Mouse (Mus musculus) cerebral cortex, adult 2 months (tissue): ENCODE measurements around the gene Ctrc.

ENCODE experiments used
- WGBS: fragments of 180-500 bp; shearing (Covaris S2); methylation state at CpG from one replicate; pipeline ENCODE4 v1.1.7; 2018; 5-methylcytosine and 5-hydroxymethylcytosine counted together

Ctrc gene

DNA sequence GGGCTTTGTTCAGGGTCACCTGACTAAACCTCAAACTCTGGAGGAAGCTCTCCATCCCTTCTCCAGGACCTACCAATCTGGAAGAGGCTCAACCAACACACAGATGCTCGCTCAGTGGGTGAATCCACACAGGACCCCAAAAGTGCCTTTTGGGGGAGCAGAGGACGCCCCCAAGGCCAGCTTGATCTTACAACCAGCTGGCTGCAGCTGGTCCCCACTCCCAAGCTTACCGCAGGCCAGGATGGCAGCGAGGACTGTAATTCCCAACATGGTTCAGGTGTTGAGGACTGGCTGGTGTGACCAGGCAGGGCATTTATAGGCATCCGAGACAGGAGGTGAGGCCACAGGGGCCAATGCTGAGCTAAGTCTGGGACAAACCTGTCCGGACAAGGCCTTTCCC, at the start of gene Ctrc:
TSS of gene Ctrc (minus strand) at position 361 of the 400 bp plus-strand sequence.
- 92% methylated on average over 6 of the region's 6 CpGs for WGBS

DNA sequence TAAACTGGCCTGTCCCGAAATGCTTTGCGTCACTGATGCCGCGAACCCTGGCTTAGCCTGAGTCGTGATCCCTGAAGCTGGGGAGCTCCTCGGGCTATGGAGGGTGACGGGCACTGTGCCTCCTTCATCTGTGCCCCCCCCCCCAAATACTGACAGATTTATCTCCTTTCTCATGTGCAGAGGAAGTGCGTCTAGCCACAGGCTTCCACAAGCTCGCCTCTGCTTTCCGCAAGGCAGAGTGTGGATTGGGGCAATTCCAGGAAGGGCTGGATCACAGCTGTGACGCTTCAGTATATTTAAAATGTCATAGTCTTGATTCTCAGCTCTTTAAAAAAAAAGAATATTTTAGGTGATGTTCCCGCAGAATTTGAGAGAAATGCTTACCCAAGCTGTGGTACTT, 49.6 kb upstream of the Ctrc start:
- WGBS: 64% methylated on average over 12 of the region's 12 CpGs

DNA sequence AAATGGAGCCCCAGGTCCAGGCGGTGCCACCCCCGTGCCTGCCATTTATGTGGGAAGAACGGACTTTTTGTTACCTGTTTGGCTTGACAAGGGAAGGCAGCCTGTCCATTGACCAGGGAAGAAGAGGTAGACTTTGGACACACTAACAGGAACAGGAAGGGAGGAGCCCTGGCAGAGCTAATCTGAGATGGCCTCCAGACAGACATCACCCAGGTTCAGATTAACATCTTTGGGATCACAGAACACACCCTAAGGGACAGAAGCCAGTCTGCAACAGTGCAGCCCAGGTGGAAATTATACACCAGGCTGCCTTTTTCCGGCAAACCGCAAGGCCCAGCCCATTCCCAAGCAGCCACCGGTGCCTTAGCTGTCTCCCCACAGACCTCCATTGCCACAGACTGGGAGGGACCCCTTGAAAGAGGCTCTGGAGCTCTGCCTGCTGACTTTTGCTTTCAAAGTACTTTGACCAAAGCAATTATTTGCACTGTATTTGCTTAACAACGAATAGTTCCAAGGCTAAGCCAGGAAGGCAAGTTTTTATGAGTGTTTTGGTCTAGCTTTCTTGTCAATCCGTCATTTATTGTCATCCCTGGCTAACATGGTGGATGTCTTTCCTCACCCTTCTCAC, 47.1 kb upstream of the Ctrc start:
- WGBS: 85% methylated on average over 8 of the region's 8 CpGs

DNA sequence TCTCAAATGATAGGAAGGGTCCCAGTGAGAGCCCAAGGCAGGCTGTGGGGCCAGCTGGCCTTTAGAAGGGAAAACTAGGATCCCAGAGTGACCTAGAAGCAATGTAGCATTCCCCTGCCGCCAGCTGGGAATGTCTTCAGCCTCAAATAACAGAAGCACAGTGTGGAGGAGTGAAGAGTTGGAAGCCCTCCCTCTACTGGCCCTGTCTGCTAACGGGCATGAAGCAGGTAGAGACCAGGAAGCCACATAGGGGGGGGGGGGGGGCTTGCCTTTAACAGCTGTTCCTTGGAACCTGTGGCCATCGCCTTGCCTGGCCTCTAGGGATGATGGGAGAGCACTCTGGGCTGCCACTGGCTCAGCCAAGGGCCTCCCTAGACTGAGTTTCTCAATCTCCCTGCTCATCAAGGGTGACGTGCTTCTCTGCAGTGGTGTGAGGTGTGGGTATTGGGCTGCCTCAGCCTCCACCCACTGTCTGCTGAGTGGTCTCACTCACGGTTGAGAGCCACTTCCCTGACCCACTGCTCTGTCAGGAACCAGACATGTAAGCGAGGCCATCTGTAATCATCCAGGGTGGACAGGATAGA, 40.3 kb upstream of the Ctrc start:
- WGBS: 48% methylated on average over 6 of the region's 6 CpGs

DNA sequence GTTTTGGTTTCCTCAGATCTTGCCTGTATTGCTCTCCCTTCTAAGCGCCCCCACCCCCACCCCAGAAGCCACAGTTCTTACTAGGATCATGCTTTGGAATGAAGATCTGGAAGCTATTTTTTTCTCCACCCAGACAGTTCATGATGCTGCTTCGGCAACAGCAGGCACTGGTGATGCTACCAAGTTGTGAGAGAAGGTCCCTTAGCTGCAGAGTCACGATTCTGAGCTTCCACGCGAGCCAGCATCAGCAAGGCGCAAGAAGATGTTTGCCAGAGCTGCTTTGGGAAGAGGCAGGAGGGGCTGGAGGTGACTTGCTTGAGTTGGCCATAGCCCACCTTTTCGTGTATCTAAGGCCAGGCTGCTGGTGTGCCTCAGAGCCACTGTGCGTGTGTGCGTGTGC, 39.3 kb upstream of the Ctrc start:
- 54% methylated on average over 9 of the region's 9 CpGs for WGBS

DNA sequence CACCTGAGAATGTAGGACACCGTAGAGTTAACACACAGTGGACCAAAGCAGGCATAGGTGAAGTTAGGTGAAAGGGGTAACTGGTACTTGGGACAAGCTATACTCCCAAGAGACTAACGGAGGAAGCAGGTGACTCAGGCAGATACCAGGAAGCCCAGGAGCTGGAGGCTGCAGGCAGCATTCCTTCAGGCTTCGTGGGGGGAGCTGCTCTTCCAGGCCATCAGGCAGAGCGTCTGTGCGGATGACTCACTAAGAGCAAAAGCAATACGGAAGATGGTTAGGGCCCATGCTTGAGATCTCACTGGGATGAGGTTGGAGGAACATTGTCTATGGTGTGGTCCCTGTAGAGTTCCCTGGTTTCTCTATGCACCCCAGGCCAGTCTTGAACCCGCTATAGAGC, 36.7 kb upstream of the Ctrc start:
- 66% methylated on average over 7 of the region's 7 CpGs for WGBS

DNA sequence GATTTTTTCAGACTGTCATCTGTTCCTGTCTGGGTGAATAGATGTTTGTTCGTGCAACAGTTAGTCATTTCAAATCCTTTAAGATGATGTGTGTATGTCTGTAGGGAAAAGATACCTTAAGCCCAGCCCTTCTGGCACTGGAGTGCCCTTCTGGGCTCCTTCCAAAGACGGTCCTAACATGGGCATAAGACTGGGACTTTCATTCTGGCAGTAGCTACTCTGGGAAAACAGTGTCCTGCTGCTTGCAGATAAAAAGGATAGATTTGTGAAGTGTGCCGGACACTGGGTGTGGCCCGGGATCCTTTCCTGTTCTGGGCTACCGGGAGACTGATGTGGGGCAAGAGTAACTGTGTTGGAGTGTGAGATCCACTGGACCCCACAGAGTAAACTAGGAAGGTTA, 35.8 kb upstream of the Ctrc start:
- 48% methylated on average over 5 of the region's 5 CpGs for WGBS

DNA sequence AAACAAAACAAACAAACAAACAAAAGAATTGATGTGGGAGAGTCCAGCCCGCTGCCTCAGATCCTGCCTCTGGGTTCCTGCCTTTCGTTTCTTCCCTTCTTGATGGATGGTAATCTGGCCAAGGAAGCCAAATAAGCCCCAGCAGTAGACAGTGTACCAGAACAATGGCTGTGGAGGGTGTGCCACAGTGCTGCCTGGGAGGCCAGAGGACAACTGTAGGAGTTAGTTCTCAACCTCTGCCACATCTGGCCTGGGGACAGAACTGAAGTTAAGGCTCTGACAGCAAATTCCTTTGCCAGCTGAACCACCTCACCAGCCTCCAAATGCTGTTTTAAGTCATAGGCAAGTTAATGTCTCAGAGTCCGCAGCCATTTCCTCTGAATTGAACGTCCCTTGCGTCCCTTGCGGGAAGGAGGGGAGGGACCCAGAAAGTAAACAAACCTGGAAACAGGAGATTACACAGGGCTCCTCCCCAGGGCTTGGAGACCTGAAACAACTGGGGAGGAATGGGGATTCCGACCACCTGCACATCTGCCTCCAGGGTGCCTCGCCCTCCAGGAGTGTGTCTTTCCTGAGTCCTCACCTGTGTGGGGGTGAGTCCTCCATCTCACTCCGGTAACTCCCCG, 35.2 kb upstream of the Ctrc start:
- 69% methylated on average over 10 of the region's 10 CpGs for WGBS

DNA sequence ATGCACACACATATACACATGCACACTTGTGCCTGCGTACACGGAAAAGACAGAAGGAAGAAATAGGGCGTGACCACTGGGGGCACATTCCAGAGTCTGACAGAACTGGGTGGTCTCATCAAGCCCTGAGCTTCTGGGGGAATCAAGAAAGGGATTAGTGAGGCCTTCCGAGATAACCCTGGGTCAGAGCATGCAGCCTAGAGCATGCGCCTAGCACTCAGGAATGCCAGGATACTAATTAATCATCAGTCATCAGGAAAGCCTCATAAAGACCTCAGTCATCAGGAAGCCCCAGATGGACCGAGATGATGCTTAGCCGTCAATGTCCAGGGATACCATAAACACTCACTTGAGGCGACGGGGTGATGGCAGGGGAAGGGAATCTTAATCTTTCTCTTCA, 33.7 kb upstream of the Ctrc start:
- WGBS: 89% methylated on average over 9 of the region's 9 CpGs

DNA sequence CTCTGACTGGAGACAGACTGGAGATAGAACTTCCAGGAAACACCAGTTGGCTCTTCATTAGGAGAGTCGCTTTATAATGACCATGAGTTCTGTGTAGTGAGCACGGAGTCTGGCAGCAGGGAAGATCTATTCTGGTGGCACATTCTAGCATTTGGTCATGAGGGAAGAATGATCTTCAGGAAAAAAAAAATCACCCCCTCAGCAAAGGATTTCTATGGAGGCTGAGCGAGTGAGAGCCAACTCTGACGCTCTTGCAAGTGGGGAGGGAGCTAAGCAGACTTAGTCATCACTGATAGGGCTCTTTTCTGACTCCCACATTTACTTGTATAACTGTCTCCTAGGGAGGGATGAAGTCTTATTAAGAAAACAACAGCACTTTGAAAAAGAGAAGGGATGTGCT, 32.9 kb upstream of the Ctrc start:
- WGBS: 31% methylated on average over 4 of the region's 4 CpGs

DNA sequence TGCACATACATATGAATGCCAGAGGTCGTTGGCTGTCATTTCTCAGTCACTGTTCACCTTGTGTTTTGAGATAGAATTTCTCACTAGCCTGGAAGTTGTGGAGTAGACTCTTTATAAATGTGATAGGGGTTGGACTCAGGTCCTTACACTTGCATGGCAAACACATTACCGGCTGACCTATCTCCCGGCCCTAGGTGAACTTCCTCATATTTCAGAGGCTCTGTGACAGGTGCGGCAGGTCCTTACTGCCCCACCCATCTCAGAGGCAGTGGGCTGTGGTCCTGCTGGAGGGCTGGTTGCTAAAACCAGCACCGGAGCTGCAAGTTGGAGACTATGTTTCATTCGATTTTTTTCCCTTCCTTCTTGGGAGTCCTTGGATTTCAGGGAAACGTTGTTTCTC, 32.5 kb upstream of the Ctrc start:
- WGBS: 47% methylated on average over 7 of the region's 7 CpGs

DNA sequence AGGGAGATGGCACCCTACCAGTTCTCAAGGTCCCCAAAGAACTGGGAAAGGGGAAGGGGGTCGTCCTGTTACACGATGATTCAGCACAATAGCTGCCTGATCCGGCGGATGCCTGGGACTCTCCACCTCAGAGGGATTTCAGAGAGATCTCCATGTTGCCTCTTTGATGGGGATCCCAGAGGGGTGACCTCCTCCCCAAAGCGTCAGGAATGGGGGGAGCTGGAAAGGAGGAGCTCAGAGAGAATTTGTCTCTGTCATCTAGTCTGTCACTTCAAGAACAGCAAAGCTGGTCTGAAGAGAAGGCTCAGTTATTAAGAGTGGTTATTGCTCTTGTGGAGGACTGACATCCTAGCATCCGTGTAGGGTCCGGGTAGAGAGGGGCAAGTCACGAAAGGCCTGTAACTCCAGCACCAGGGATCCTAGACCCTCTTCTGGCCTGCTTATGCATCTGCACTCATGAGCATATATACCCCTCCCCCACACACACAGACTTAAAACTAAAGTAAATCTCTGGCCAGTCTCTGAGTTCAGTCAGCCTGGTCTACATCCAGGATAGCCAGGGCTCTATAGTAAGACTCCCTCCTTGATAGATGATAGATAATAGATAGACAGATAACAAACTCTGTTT, 29.4 kb upstream of the Ctrc start:
- 25% methylated on average over 8 of the region's 8 CpGs for WGBS

DNA sequence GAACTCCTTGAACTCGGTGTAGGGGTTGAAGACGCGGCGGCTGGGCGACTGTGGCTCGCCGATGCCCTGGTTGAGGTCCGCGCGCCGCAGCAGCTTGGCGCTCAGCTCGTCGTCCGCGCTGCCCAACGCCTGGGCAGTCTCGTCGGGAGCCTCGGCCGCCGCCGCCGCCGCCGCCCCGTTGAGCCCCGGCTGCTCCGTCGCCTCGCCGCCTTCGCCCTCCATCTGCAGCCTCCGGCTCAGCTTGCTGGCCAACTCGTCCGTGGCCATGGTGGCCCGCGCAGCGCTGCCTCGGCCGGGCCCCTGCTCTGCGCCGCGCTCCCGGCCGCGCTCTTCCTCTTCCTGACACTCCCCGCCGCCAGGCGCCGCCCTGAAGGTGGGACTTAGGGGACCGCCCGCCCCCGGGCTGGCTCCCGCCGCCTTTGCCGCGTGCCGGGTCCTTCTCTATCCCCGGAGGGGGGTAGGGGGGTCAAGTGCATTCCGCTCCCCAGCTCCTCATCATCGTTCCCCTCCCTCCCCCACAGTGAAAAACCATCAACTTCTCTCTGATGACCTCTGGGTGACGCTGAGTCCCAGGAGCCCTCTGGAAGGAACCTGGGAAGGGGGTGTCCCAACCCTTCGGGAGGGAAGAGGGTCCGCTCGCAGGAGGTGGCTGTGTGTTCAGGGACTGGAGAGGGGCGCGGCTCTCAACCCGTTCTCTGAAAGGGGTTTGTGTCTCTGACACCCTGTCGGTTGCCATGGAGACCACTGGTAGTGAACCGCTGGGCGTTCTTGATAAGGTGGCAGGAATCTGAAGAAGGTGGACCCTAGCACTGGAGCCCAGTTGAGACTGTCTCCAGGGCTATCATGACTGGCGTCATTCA, 28.7 kb upstream of the Ctrc start, which contains the start of gene Efhd2:
TSS of gene Efhd2 (minus strand) at position 320 of the 860 bp plus-strand sequence.
- under 1% methylated on average over 73 of the region's 73 CpGs for WGBS

DNA sequence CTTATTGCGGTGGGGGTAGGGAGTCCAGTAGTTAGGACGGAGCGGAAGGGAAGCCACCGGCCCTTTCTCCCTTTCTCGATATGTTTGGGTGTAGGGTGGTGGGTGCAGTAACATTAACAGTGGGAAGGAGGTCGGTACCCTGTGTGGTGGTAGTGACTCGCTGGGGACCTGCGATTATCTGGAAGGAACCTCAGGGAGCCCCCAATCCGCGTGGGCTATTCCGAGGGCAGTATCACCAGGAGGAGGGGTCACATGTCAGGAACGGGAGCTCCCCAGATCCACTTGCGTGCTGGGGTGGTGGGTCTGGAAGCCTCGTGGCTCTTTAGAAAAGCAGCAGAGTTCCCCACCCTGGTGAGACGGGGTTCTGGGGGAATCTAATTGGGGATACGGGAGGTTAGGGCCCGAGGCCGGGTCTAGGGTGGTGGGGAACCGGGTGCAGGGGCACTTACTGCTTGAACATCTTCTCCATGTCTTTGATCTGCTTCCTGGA, 28.0 kb upstream of the Ctrc start:
- under 1% methylated on average over 19 of the region's 19 CpGs for WGBS

DNA sequence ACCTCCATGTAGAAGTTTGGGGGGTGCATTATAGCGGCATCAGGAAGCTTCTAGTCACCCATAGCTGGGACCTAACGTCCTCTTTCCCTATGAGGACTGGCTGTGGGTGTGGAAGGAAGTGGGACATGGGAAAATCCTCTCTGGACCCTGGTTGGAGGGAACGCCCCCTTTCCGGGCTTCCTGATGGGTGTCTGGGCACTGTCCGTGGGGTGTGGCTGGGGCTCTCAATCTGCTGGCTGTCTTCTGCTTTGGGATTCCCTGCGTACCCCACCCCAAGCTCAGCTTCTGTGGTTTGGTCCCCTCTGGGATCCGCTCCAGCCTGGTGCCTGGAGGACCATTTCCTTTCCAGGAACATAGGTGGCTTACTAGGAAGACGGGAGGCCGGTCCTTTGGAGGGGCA, 26.8 kb upstream of the Ctrc start:
- 32% methylated on average over 9 of the region's 9 CpGs for WGBS

DNA sequence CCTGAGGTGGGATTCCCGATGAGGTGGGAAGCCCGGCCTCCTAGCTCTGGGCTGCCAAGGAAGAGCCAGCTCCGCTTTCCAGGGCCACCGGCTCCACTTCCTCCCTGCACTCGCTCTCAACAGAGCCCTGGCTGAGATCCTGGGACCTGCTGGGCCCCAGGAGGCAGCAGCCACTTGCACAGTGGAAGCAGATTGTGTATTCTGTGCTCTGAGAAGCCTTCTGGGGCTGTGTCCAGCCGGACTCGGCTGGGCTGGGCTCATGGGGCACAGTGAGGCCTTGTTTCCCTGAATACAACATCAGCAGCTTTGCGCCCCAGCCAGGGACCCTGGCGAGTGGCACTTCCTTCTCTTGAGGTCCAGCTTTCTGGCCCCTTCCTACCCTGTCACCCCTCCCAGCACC, 25.8 kb upstream of the Ctrc start:
- WGBS: 42% methylated on average over 9 of the region's 9 CpGs

DNA sequence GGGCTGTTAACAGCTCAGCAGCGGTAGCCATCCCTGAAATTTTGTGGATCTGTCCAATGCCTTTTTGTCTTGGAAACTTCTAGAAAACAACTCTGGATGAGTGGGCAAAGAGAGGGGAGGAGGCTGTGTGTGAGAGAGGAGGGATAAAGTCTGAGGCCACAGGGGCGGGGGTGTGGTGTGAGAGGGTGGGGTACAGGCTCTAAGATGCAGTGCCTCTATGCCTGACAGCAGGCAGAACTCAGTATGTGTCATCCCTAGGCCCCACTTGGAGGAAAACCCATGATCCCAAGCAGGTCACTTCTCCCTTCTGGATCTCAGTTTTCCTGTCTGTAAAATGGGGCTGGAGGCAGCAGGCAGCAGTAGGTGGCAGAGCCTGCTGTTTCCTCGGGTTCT, 25.2 kb upstream of the Ctrc start:
- 63% methylated on average over 3 of the region's 3 CpGs for WGBS

DNA sequence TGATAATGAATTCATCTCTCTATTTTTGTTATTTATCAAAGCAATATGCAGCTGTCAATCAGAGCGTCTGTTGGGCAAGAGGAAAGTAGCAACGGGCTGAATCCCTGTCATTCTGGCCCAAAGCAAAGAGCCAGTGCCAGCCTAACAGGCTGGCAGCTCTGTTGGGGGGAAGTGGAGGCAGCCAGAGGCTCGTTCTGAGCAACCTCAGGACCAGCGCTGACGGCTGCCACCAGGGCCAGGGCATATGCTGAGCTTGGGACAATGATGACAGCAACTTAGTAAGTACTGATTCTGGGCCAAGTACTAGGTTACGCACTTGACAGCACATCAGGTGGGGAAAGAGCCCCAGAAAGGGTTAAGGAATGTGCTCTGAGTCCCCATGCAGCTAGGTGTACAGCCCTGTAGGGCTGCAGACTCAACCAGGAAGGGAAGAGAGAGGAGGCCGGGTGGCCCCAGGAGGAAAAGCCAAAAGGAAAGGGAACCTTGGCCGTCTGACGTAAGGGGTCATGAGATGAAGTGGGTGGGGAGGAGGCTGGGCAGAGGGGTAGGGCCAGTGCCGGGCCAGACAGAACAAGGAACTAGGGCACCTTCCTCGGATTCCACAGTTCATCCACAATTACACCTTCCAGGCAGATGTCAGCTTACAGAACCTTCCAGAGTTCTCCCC, 24.6 kb upstream of the Ctrc start:
- WGBS: 50% methylated on average over 11 of the region's 11 CpGs

DNA sequence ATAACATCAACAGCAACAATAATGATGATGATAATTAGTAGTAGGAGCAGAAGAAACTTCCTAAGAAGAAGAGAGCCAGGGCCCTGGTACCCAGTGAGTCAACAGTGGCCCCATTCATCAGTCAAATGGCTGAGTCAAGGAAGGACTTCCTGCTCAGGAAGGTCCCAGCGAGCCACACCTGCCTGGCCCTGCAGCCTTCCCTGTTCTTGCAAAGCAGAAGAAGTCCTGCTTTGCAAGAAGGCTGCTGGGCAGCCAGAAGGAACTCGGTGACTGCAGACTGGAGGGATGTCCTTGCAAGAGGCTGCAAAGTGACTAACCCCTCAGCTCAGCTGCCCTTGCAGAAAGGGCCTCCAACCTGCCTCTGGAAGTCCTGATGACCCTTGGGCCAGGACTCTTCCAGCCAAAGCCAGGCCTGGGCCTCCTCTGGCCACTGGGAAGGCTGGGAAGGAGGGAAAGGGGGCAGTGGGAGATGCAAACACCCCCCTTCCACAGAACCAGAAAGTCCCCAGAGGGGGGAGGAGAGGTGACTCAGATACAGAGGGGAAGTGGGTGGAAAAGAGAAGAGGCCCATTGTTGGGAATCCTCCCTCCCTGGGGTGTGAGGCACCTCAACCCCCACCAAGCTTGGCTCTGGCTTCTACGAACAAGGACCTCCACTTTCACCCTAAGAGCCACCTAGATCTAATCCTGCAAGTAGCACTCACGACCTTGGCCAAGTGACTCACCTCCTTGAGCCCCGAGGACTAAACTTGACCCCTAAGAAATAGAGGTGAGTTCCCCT, 23.5 kb upstream of the Ctrc start:
- 66% methylated on average over 5 of the region's 5 CpGs for WGBS

DNA sequence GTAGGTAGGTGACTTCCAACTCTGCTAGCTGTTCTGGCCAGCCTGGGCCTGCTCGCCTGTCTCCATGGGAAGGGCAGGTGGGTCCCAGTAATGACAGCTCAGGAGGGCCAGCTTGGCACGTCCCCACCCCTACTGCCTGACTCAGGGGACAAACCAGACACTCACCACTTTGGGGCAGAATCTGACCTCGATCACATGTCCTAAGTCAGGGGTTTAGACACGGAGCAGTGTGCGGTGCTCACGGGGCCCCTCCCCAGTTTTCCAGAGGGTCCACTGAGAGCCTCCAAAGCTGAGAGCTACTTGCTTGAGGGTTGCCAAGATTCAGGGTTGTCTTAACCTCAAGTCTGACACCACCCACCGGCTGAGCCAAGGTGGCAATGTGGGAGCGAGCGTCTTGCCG, 21.9 kb upstream of the Ctrc start:
- WGBS: 64% methylated on average over 10 of the region's 10 CpGs

DNA sequence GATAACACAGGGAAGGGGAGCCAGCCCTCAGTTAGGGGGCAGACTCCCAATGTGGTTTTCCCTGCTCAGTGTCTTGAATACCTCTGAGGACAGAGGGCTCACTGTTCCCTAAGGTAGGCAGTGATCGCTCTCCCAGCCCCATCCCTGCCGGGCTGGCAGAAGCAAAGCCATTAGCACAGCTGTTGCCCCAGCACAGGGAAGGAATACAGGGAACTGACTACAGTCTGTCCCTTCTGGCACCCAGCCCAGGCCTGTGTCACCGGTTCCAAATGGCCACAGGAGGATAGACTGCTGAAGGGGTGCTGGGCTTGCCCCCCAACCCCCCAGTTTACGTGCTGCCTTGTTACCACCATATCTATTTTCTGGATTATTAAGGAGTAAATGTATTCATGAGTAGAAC, 21.3 kb upstream of the Ctrc start:
- 34% methylated on average over 4 of the region's 4 CpGs for WGBS
